Mouse (Mus musculus): ENCODE data around the gene Atl1. TPM values are rescaled to one million over a fixed set of nuclear protein-coding genes. Genes with fewer than 3 reads are reported as not detected.

Gene Atl1
- polyA plus RNA-seq, 1 experiment from 2014 or later = 147 TPM

DNA sequence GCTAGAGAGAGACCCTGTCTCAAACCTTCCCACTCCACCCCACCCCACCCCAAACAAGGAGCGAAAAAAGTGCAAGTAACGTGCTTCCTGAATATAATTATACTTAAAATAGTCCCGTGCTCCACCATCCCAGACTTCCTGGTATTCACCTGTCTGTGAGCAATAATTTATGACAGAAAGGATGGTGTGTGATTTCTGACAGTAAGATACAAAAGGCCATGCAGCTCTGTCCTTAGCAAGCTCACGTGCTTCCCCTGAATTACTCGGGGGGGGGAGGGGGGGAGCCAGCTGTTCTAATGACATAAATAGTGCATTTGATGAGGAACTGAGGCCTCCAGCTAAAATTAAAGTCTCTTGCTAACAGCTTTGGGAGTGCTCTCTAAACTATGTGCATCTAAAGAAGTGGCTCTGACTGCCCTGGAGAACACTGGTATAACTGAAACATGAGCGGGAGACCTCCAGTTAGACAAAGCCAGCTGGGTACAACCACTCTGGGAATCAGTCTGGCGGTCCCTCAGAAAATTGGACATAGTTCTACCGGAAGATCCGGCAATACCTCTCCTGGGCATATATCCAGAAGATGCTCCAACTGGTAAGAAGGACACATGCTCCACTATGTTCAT lies 85.1 kb downstream of the Atl1 start:
- H3K36me3 ChIP-seq (replicated peaks; ENCODE audit: control insufficient read depth, insufficient read depth) = peaks cover 38% of the 10 kb centered on the region
- no peaks in the 10 kb centered on the region for H3K27me3 ChIP-seq (ENCODE audit: control insufficient read depth, insufficient read depth, low read length)
- H3K9ac ChIP-seq = no peak overlapping the region
- H3K4me1 ChIP-seq (replicated peaks; ENCODE audit: control insufficient read depth, insufficient read depth, low read length) = peaks cover 7% of the 10 kb centered on the region; the same call in 1 of the 2 replicates
- 59% methylated on average over 9 of the region's 9 CpGs for WGBS
- DNase-seq (ENCODE audit: low spot score) (no peak), ATAC-seq (ENCODE audit: low FRiP score) (no peak)
- no peak overlapping the region for H3K27ac ChIP-seq
- H3K4me2 ChIP-seq (replicated peaks) = no peak overlapping the region
- no peak overlapping the region for H3K4me3 ChIP-seq (replicated peaks; ENCODE audit: low read length)
- H3K9me3 ChIP-seq (ENCODE audit: control insufficient read depth, low read length) = no peaks in the 10 kb centered on the region

DNA sequence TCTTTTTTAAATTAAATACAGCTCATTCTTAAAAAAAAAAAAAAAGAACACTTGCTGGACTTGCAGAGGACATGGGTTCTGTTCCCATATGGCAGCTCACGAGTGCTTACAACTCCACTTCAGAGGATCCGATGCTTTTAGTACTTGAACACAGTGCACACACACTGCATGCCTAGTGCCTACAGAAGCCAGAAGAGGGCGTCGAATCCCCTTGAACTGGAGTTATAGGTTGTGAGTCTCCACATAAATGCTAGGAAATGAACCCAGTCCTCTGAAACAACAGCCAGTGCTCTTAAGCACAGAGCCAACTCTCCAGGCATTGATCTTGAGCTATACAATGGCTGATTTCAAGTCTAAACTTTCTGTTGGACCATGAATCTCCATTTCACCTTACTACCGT lies 90.5 kb downstream of the Atl1 start:
- Histone ChIP-seq H3K9me3 (ENCODE audit: control insufficient read depth, low read length) (no peaks in the 10 kb centered on the region), H3K36me3 (replicated peaks; ENCODE audit: control insufficient read depth, insufficient read depth) (peaks cover 40% of the 10 kb centered on the region), H3K9ac (no peak overlapping the region), H3K4me2 (replicated peaks) (no peak overlapping the region), H3K27me3 (ENCODE audit: control insufficient read depth, insufficient read depth, low read length) (no peaks in the 10 kb centered on the region), H3K4me1 (replicated peaks; ENCODE audit: control insufficient read depth, insufficient read depth, low read length) (peaks cover 10% of the 10 kb centered on the region), H3K4me3 (replicated peaks; ENCODE audit: low read length) (no peak overlapping the region), H3K27ac (no peak overlapping the region)
- ATAC-seq (ENCODE audit: low FRiP score) = no peak
- 69% methylated on average over 5 of the region's 5 CpGs for WGBS
- DNase-seq (ENCODE audit: low spot score) = no peak

DNA sequence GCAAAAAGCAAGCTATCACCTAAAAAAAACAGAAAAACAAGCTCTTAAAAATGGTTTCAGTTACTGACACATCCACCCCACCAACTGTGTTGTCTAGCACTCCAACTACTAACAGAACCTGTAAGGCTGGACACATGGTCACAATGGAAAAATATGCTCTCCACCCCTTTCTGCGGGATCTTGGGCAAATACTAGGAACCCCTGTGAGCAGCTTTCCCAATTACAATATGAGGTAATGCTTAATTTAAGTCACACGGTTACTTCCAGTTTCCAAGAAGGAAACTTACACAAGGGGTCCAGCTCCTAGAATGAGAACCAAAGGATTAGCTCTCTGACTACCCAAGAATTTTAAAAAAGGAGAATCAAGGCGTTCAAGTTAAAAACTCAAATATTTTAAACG lies 93.1 kb downstream of the Atl1 start:
- Histone ChIP-seq H3K9ac (peak overlapping the region; percentile 91; the same call in 1 of the 2 replicates), H3K36me3 (replicated peaks; ENCODE audit: control insufficient read depth, insufficient read depth) (peaks cover 38% of the 10 kb centered on the region), H3K4me2 (replicated peaks) (peak overlapping the region; percentile 70), H3K9me3 (ENCODE audit: control insufficient read depth, low read length) (no peaks in the 10 kb centered on the region), H3K4me3 (replicated peaks; ENCODE audit: low read length) (peak overlapping the region; percentile 86), H3K27ac (no peak overlapping the region), H3K27me3 (ENCODE audit: control insufficient read depth, insufficient read depth, low read length) (no peaks in the 10 kb centered on the region), H3K4me1 (replicated peaks; ENCODE audit: control insufficient read depth, insufficient read depth, low read length) (peaks cover 10% of the 10 kb centered on the region)
- DNase-seq (ENCODE audit: low spot score) (no peak), ATAC-seq (ENCODE audit: low FRiP score) (no peak)
- WGBS = 36% methylated on average over 4 of the region's 4 CpGs

DNA sequence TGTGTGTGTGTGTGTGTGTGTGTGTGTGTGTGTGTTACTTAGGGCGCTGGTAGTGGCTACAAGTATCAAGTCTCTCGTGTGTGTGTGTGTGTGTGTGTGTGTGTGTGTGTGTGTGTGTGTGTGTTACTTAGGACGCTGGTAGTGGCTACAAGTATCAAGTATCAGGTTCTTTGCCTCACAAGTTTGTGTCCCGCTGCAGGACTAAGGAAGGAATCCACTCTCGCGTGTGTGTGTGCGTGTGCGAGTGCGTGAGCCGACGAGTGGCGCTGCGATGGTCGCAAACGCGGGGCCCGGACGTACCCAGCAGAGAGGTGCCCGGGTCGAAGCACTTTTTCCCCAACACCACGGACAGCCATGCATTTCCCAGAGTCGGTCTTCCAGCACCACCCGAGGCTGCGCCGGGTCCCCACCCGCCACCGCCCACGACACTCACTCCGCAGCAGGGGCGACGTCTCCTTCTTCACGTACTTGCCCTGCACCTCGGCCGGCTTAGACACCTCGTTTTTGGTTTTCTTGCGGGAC lies 93.9 kb downstream of the Atl1 start:
- peak overlapping the region; percentile 86 for H3K4me3 ChIP-seq (replicated peaks; ENCODE audit: low read length)
- DNase-seq (ENCODE audit: low spot score) (peak; percentile 35), ATAC-seq (ENCODE audit: low FRiP score) (peak; percentile 64)
- no peaks in the 10 kb centered on the region for H3K27me3 ChIP-seq (ENCODE audit: control insufficient read depth, insufficient read depth, low read length)
- H3K4me1 ChIP-seq (replicated peaks; ENCODE audit: control insufficient read depth, insufficient read depth, low read length) = peaks cover 10% of the 10 kb centered on the region
- peak overlapping the region; percentile 88 for H3K27ac ChIP-seq
- H3K36me3 ChIP-seq (replicated peaks; ENCODE audit: control insufficient read depth, insufficient read depth) = peaks cover 30% of the 10 kb centered on the region
- H3K9me3 ChIP-seq (ENCODE audit: control insufficient read depth, low read length) = no peaks in the 10 kb centered on the region
- H3K9ac ChIP-seq = peak overlapping the region; percentile 91
- WGBS = 0% methylated on average over 35 of the region's 36 CpGs
- peak overlapping the region; percentile 70 for H3K4me2 ChIP-seq (replicated peaks)

DNA sequence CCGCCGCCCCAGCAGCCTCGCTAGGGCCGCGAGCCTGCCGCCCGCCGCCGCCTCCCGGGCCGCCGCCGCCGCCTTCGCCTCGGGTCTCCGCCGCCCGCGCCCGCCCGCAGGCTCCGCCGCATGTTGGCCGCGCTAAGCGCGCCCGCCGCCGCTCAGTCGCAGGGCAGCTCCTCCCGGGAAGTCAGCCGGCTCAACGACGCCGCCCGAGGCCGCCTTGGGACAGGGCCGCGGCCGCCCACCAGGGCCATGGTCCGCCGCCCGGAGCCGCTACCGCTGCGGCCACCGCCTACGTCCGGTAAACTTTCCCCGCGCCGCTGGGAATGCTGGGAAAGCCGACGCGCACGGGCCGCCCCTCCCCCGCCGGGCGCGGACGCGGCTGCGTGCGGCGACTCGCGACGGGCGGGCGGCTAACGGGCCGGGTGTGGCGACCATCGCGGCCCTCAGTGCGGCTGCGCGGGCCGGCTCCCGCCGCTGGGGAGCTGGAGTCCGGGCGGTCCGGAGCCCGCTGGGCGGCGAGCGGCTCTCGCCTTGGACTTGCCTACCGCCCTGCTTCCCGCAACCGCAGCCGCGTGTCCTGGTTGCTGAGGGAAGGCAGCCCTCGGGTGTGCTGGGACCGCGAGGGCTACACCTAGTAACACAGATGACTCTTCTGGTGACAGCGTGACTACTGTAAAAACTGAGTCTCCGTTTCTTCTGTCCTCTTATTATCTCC lies 94.5 kb downstream of the Atl1 start, which contains the start of gene Sav1:
Gene Sav1, minus strand, starts transcription at position 217 of the 712 bp plus-strand sequence.
- H3K4me1 ChIP-seq (replicated peaks; ENCODE audit: control insufficient read depth, insufficient read depth, low read length) = peaks cover 10% of the 10 kb centered on the region
- peak within 1 kb of the TSS; percentile 70 for H3K4me2 ChIP-seq (replicated peaks)
- peak; percentile 84 for DNase-seq (ENCODE audit: low spot score)
- no peaks in the 10 kb centered on the region for H3K27me3 ChIP-seq (ENCODE audit: control insufficient read depth, insufficient read depth, low read length)
- H3K9me3 ChIP-seq (ENCODE audit: control insufficient read depth, low read length) = no peaks in the 10 kb centered on the region
- peaks cover 25% of the 10 kb centered on the region for H3K36me3 ChIP-seq (replicated peaks; ENCODE audit: control insufficient read depth, insufficient read depth)
- ATAC-seq (ENCODE audit: low FRiP score) = peak; percentile 93
- peak within 1 kb of the TSS; percentile 91 for H3K9ac ChIP-seq
- peak within 1 kb of the TSS; percentile 88 for H3K27ac ChIP-seq
- under 1% methylated on average over 88 of the region's 102 CpGs for WGBS
- H3K4me3 ChIP-seq (replicated peaks; ENCODE audit: low read length) = peak within 1 kb of the TSS; percentile 86

DNA sequence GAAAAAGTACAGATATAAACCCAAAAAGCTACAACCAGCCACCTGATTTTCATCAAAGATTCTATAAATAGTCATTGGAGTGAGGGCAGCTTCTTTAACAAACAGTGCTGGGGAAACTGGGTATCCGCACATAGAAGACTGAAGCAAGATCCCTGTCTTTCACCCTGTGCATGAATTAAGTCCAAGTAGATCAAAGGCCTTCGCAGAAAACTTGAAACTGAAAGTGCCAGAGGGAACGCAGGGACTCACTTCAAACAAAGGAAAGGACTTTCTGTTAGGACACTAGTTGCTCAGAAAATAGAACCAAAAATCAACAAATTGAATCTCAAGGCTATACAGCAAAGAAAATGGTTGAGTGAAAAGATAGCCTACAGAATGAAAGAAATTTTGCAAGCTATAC lies 103.0 kb downstream of the Atl1 start:
- H3K4me2 ChIP-seq (replicated peaks) = no peak overlapping the region
- no peaks in the 10 kb centered on the region for H3K9me3 ChIP-seq (ENCODE audit: control insufficient read depth, low read length)
- WGBS = 79% methylated on average over 3 of the region's 3 CpGs
- no peak for DNase-seq (ENCODE audit: low spot score)
- no peaks in the 10 kb centered on the region for H3K36me3 ChIP-seq (replicated peaks; ENCODE audit: control insufficient read depth, insufficient read depth)
- no peak for ATAC-seq (ENCODE audit: low FRiP score)
- H3K27me3 ChIP-seq (ENCODE audit: control insufficient read depth, insufficient read depth, low read length) = no peaks in the 10 kb centered on the region
- no peaks in the 10 kb centered on the region for H3K4me1 ChIP-seq (replicated peaks; ENCODE audit: control insufficient read depth, insufficient read depth, low read length)
- no peak overlapping the region for H3K9ac ChIP-seq
- no peak overlapping the region for H3K27ac ChIP-seq
- no peak overlapping the region for H3K4me3 ChIP-seq (replicated peaks; ENCODE audit: low read length)

DNA sequence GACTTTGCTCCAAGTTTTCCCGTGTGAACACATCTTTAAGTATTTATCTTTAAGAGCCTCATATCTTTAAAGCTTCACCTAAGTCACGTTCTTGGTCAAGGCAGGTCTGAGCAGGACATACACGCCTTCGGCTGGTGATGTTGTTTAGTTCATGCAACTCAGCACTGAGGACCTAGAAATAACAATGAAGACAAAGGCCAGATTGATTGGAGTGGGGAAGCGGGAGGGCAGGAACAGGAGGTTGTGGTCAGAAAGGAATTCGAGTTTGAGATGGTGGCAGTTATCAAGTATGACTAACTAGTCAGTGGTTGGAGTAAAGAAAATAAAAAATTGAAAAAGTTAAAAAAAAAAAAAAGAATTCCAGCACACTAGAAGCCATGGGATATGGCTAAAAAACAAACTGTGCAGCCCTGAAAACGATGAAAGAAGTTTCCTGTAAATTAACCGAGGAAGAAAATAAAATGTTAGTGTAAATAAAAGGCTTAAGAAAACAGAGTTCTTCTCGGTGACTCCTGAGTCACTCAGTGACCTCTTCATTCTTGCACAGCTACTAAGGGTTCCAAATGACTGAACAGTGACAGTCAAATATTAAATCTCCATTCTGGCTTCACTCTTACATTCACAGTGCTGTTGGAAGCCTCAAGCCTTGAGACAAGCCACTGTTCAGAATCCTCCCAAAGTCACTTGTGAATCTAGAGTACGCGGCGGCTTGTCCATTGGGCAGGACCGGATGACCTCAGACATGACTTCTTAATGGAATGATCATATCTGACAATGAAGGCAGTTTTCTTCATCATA lies 106.0 kb downstream of the Atl1 start:
- Histone ChIP-seq H3K9ac (no peak overlapping the region), H3K4me2 (replicated peaks) (no peak overlapping the region), H3K4me1 (replicated peaks; ENCODE audit: control insufficient read depth, insufficient read depth, low read length) (no peaks in the 10 kb centered on the region), H3K27me3 (ENCODE audit: control insufficient read depth, insufficient read depth, low read length) (no peaks in the 10 kb centered on the region), H3K4me3 (replicated peaks; ENCODE audit: low read length) (no peak overlapping the region), H3K27ac (no peak overlapping the region), H3K36me3 (replicated peaks; ENCODE audit: control insufficient read depth, insufficient read depth) (no peaks in the 10 kb centered on the region), H3K9me3 (ENCODE audit: control insufficient read depth, low read length) (no peaks in the 10 kb centered on the region)
- WGBS = 86% methylated on average over 13 of the region's 13 CpGs
- no peak for ATAC-seq (ENCODE audit: low FRiP score)
- no peak for DNase-seq (ENCODE audit: low spot score)

DNA sequence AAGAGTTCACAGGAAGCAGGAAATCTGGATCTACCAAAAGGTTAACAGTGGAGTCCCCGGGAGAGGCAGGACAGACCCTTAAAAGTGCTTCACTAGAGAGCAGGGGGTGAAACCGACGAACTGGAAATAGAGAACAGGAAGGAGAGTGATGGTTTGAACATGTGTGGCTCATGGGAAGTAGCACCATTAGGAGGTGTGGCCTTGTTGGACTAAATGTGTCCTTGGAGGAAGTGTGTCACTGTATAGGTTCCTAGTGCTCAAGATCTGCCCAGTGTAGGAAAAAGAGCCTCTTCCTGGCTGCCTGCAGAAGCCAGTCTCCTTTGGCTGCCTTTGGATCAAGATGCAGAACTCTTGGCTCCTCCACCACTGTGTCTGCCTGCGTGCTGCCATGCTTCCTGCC lies 112.7 kb downstream of the Atl1 start:
- 88% methylated on average over 4 of the region's 4 CpGs for WGBS
- Histone ChIP-seq H3K27me3 (ENCODE audit: control insufficient read depth, insufficient read depth, low read length) (no peaks in the 10 kb centered on the region), H3K36me3 (replicated peaks; ENCODE audit: control insufficient read depth, insufficient read depth) (no peaks in the 10 kb centered on the region), H3K9me3 (ENCODE audit: control insufficient read depth, low read length) (no peaks in the 10 kb centered on the region), H3K27ac (no peak overlapping the region), H3K4me3 (replicated peaks; ENCODE audit: low read length) (no peak overlapping the region), H3K4me1 (replicated peaks; ENCODE audit: control insufficient read depth, insufficient read depth, low read length) (no peaks in the 10 kb centered on the region), H3K4me2 (replicated peaks) (no peak overlapping the region), H3K9ac (no peak overlapping the region)
- no peak for ATAC-seq (ENCODE audit: low FRiP score)
- DNase-seq (ENCODE audit: low spot score) = no peak

DNA sequence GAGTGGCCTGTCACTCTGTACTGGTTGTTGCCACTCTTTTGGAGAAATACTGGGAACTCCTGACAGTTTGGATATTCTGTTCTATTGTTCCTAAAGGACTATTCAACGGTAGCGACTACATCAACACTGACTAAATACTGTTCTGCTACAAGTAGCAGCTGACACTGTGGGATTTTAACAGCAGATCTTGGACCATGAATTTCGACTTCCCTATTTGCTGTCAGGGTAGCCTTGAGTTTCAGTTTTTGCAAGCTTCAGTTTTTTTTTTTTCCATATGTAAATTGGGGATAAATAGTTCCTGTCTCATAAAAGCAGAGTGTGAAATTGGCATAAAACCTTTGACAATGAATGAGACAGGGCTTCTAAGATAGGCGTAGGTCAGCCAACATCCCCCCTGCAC lies 117.9 kb downstream of the Atl1 start:
- Histone ChIP-seq H3K4me1 (replicated peaks; ENCODE audit: control insufficient read depth, insufficient read depth, low read length) (no peaks in the 10 kb centered on the region), H3K27ac (no peak overlapping the region), H3K27me3 (ENCODE audit: control insufficient read depth, insufficient read depth, low read length) (no peaks in the 10 kb centered on the region), H3K4me3 (replicated peaks; ENCODE audit: low read length) (no peak overlapping the region), H3K4me2 (replicated peaks) (no peak overlapping the region), H3K36me3 (replicated peaks; ENCODE audit: control insufficient read depth, insufficient read depth) (peaks cover 27% of the 10 kb centered on the region), H3K9ac (no peak overlapping the region), H3K9me3 (ENCODE audit: control insufficient read depth, low read length) (no peaks in the 10 kb centered on the region)
- DNase-seq (ENCODE audit: low spot score) = no peak
- WGBS = 91% methylated on average over 4 of the region's 4 CpGs
- no peak for ATAC-seq (ENCODE audit: low FRiP score)
